Mouse (Mus musculus): ENCODE measurements at regions not wholly inside any gene's neighbourhood (a gene's known extent, or its start where the extent isn't known, plus 50 kb on each side); places are given as distances from the start of the nearest gene placed in this dataset.

DNA sequence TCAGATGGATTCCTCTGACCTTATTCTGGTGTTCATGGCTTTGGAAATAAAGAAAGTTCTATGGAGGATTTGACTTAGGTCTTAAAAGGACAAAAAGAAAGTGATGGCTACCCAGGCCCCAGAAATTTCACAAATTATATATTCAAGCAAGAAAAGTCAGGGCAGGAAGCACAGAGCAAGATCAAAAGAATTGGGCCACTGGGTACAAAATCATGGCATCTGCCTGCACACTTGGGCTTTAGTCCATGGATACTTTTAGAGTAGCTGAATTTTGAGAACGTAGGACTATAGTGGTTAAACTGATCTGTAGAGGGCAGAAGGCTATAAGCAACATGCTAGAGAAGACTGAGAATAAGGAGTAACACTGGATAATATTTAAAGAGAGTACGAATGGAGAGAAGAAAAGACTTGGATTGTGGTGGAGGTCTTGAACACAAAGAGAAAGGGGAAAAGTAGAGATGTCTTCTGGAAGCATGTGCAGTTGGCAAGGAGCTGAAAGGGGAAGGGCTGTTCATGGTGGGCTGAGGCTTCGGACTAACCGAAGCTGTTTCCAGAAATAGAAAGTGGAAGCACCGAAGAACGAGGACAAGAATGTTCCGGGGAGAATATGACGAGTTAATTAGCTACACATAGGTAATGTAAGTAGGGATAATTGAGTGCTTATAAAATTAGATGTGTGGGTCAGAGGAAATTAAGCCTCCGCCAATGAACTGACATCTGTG is 168.2 kb upstream of the Itga4 start:
- no peak for DNase-seq (ENCODE audit: low spot score in 2 of 2)

DNA sequence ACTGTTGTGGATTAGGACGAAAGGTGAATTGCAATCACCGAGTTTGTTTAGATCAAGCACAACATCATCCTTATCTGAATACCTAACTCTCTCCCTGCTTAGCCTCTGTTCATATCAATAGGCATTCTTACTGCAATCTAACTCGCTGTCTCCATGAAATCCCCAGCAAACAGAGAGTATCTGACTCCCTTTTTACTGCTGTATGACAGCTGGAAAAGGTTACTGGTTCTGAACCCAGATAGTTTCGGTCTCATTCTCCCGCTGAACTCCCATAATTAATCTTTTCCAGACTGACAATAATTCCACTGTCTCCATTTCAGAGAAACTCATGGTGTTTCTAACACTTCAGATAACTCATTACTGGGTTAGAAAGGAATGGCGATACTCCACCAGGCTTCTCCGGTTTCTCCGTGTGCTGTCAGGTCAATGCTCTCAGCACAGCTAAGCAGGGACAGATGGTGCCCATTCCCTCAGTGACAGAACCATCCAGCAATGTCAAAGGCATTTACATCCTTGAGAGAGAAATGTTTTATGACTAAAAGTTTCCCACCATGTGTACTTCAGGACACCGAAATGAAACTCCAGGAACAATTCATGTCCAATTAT is 167.5 kb upstream of the Itga4 start:
- DNase-seq (ENCODE audit: low spot score in 2 of 2): no peak

DNA sequence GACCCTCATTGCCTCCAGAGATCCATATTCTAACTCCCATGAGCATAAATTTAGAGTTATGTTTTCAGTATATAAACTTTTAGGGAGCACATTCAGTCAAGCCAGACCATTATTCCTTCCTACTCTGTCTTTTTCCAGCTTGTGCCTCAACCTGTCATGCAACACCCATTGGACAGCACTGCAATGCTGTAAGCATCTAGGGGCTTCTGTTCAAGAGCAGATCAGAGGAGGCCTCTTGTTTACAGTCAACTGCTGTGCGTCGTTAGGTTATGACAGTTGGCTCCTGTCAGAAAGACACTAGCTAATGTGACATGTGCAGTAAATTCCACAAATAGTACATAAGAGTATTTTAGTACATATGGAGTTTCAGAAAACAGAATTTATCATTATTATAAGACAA is 165.0 kb upstream of the Itga4 start:
- no peak for DNase-seq (ENCODE audit: low spot score in 2 of 2)

DNA sequence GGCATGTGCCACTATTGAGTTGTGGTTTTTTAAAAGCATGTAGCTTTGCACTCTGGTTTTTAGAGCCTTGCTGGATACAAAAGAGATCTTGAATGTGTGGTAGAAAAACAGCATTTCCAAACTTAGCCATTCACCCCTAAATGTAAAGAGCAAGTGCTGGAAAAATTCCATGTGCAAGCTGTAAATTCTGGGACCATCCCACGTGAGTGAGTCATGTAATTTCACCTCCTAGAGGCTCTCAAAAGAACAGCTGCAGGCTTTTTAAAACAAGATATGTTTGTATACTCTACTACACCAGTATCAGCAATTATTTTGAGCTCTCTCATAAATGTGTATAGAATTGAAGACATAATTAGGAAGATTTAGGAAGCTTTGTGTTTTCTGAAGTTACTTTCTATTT is 160.9 kb upstream of the Itga4 start:
- peak; percentile 11 to 53 for DNase-seq (ENCODE audit: low spot score in 2 of 2)

DNA sequence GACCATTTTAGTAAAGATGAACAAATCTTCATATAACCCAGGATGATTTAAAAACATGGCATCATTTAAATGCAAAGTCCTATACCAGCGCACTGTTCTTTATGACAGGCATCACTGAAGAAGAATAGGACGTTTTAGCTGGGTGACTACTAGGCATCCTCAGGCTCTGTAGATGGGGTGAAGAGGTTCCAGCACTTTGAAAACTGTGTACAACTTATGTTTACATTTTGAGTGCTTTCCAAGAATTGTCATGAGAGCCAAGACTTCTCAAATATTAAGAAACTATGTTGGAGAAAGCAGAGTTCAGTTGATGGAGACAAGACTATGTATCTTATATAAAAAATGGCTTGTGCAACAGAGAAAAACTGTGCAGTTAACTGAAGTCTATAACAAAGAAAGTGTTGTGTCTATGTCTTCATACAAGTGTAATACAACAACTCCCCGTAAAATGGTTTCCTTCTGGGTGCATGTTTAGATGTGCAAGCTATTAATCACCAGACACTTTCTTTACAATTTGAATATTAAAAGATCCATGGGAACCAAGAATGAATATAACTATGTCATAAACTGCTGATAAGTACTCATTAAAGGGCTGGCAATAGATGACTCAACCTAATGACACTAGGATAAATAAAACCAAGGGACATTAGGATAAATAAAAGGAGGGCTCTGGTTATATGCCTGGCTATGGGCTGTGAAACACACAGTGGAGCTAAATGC is 158.5 kb upstream of the Itga4 start:
- no peak for DNase-seq (ENCODE audit: low spot score in 2 of 2)

DNA sequence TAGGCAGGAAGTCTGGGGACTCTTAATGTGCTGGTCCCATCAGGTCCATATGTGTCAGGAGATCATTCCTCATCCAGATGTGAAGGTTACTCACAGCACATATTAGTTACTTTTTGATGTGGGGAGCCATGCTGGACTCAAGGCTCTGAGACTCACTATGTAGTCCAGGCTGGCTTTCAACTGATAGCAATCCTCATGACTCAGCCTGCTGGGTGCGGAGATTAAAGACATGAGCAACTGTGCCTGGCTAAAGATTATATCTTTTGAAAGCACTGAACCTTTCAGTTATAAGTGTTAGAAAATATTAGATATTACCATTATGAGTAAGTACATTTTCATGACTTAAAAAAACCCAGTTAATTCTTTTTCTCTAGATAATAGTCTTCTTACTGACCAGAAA is 155.6 kb upstream of the Itga4 start:
- DNase-seq (ENCODE audit: low spot score in 2 of 2): no peak

DNA sequence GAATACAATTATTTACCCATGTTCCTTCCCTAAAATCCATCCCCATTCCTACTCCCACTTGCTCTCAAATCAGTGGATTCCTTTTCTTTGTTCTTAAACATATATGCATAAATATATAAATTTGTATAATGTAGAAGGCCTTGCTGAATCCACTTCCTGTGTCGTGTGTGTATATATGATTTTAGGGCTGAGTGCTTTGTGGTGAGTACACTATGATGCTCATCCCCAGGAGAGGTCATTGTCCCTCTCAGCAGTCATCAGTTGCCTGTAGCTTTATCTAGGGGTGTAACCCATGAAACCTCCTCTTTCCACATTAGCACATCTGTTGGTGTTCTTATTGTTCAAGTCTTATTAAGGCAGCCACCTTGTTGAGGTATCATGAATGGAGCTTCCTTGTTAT is 143.6 kb upstream of the Itga4 start:
- DNase-seq (ENCODE audit: low spot score in 2 of 2): no peak

DNA sequence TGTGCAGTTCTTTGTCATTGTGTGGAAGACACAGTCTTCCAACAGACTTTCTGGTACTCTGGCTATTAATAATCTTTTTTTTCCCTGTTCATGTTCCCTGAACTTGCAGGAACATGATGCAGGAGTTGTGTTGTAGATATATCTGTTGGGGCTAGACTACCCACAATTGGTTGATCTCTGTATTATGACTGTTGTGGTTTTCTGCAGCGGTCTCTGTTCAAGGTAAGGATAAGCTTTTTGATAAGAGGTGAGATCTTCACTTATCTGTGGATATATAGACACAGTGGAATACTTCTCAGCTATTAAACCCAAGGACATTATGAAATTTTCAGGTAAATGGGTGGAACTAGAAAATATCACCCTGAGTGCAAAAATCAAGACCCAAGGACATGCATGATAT is 143.2 kb upstream of the Itga4 start:
- no peak for DNase-seq (ENCODE audit: low spot score in 2 of 2)

DNA sequence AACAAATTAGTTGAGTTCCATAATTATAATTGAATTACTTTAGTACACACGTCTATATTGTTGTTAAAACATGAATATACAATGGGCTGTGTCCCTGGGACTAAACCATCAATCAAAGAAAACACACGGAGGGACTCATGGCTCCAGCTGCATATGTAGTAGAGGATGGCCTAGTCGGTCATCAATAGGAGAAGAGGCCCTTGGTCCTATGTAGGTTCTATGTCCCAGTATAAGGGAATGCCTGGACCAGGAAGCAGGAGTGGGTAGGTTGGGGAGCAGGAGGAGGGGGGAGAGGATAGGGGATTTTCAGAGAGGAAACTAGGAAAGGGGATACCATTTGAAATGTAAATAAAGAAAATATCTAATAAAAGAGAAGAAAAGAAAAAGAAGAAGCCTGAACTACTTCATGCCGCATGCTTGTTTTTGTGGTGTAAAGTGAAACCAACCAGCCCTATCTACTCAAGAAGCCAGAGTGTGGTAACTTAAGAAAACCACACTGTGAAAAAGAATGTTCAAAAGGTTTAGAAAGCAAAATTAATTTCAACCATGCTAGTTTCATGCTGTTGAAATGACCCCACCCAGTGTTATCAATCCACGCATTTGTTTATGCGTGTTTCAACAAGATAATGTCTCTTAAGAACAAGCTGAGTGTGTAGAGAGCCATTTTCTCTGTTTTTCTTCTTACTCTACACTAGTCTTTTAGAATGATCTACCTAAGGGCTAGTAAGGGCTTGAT is 134.4 kb upstream of the Itga4 start:
- DNase-seq (ENCODE audit: low spot score in 2 of 2): no peak

DNA sequence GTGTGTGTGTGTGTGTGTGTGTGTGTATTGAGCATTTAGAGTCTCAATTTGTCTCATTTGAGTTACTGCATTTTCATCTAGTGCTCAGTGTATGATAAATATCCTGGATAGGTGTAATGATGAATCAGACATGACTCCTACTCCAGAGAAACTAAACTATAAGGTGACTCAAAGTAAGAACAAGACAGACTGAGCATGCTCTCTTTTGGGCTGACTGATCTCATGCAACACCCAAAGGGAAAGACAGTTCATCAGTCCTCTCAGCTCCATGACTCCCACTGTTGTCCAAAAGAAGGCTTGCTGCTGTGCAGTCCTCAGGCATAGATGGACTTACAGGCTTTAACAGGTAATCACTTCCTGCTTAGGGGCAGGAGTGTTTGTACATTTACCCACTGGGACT is 132.7 kb upstream of the Itga4 start:
- DNase-seq (ENCODE audit: low spot score in 2 of 2): no peak

DNA sequence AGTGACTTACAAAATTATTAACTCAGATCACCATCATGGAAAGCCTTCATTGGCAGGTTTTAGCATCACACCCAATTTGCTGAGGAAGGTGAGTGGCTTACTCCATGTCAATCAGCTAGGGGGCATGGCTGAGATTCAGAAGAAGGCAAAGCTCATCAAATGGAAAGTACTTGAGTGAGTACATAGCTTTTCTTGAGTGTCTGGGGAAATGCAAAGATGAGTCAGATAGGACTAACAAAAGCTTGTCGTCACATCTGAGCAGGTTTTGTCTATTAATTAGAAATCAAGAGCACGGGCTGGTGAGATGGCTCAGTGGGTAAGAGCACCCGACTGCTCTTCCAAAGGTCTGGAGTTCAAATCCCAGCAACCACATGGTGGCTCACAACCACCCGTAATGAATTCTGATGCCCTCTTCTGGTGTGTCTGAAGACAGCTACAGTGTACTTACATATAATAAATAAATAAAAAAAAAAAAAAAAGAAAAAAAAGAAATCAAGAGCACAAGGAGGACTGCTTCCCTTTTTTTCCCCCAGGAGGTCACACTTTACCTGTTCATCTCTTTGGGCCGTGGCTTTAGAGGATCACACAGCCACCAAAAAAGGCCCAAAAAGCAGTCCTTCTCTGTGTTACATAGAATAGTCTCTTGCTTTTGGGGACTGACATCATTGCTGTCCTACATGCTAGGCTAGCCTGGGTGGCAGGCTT is 130.8 kb upstream of the Itga4 start:
- DNase-seq (ENCODE audit: low spot score in 2 of 2): no peak

DNA sequence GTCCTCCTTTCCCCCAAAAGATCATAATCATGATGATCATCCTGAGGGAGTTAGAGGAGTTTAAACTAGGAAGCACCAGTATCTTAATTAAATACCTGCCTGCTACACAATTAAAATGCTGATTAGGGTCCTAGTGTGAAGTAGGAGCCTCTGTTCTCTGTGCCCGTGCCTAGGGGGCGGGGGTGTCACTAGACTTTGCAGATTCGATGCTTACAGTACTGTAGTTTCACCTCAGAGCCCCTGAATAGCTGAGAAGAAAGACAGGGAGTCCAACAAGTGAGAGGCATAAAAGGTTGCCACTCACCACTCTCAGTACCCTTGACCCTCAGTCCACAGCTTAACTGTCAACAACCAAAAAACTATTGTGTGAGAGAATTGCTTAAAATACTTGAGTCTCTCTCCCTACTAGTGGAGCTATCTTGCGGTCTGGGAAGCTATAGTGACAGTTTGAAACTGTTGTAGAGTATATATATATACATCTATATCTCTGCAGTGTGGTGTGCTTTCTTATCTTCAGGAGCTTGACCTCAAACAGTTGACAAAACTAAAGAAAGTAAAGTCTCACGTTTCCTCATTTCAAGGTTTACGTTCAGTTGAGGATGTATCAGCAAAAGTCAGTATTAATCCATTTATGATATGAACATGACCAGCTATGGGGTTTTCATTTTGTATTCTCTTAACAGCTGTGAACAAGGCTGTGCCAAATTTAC is 128.9 kb upstream of the Itga4 start:
- no peak for DNase-seq (ENCODE audit: low spot score in 2 of 2)

DNA sequence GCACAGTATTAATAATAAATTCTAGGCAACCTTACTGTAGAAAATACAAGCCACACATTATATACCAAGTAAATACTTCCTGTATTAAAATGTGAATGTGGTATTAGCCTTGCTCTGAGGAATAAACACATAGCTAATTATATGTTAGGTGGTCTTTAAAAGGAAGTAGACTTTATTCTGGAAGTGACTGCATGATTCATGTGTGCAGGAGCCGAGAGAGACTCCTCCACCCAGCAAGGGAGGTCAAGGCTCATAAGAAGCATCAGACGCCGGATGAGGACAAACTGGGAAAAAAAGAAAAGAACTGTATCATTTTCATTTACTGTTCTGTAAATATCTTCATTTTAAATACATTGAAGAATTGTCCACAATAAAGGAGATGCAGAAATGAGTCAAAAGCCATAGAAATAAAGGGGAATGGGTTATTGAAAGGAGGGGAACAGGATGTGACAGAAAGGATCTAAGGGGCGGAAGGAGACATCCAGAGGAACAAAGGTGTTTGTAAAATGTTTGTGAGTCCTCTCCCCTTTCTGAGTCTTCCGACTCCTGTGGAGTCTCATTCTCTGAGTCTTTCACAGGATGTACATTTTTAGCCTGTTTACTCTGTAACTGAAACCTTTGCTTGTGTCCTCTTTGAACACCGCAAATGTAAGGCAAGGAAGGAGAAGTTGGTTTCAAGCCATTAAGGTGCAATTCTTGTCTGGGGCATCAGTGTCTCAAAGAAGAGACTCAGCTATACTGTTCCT is 128.1 kb upstream of the Itga4 start:
- DNase-seq (ENCODE audit: low spot score in 2 of 2): no peak

DNA sequence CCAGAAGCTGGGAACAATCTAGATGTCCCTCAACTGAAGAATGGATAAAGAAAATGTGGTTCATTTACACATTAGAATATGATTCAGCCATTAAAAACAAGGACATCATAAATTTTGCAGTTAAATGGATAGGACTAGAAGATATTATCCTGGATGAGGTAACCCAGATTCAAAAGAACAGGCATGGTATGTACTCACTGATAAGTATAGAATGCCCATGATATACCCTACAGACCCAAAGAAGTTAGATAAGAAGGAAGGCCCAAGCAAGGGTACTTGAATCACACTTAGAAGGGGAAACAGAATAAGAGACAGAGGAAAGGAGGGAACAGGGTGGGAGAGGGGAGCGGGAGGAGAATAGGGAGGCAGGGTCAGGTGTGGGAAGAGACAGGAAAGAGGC is 127.4 kb upstream of the Itga4 start:
- DNase-seq (ENCODE audit: low spot score in 2 of 2): no peak

DNA sequence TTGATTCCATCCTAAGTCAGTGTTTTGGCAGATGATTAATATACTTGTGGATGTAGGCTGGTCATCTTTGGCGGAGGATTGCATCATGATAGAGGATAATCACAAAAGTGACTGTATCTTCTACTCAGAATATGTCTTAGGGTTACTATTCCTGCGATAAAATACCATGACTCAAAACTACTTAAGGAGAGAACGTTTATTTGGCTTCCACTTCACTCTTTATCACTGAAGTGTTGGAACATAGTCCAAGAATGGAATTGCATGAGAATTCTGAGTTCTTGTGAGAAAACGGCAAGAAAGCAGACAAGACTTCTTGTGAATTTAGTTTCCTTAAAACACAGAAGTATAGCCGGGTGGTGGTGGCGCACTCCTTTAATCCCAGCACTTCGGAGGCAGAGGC is 124.6 kb upstream of the Itga4 start:
- DNase-seq (ENCODE audit: low spot score in 2 of 2): no peak

DNA sequence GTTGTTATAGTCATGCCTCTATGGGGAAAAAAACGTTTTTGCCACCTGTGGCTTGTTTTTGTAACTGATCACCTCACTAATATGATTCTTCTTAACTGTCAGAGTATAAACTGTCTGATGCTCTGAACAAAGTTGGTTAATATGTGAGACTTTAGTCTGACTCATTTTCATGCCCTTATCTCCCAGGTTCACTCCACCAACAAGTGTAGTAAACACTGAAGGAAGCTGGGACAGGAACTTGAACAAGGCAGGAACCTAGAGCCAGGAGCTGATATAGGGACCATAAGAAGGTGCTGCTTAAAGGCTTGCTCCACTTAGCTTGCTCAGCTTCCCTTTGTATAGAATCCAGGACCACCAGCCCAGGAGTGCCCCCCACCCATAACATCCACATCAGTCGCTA is 124.0 kb upstream of the Itga4 start:
- no peak for DNase-seq (ENCODE audit: low spot score in 2 of 2)

DNA sequence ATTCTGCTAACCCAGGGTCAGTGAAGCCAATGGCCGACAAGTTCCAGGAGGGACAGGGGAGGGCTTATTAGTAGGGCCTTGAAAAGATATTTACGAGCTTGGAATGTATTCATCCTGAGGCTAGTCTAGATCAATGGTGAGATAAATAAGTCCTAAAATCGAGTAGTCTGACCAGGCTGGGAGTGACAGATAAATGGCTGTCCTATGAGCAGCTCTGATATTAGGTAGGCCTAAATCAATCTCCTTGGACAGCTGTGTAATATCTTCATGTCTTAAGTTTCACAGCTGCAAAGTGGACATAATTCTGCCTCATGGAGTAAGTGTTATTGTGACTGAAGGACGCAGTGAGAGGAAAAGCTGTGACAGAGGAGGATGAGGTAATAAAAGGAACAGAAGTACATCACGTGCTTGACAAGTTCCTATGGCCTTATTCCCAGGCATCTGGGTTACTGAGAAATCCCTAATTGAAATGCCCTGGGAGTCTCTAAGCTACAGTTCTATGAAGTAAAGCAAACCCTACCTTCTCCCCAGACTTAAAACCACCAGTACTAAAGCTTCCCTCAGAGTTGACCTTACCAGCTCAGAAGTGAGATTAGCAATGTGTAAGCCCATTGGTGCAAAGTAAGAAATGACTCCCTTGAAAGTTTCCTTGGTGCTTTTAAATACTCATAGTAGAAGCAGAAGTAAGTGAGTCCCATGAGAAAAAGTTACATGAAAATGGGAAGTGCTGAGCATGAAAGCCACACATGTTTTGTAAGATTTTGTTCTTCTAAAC is 123.3 kb upstream of the Itga4 start:
- no peak for DNase-seq (ENCODE audit: low spot score in 2 of 2)

DNA sequence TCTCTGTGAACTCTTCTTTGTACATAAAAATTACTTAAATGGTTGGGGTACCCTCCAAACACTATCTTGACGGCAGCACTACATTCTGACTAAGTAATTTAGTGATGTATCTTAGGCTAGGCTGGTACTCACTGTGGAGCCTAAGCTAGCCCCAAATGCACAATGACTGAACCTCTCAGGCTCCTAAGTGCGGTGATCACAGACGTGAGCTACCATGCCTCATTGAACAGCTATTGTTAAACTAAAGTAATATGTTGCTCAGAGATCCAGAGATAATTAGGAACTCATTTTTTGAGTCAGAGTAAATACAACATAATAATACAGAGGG is 122.7 kb upstream of the Itga4 start:
- no peak for DNase-seq (ENCODE audit: low spot score in 2 of 2)

DNA sequence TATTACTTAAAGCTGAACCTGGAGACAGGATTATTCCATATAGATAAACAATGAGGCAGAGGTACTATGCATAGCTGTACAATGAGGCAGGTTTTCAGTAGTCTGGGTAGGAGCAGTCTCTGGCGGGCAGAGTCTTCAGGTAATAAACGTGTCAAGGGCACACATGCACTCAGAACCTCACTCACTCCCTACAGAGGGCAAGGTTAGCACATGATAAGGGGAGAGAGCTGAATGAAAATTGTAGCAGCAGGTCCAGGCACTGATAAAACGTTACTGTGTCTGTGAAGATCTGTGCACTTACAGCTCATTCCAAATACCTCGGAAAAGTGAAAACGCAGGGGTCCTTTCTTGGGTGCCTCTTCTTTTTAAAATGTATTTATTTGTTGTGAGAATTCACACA is 120.9 kb upstream of the Itga4 start:
- DNase-seq (ENCODE audit: low spot score in 2 of 2): no peak

DNA sequence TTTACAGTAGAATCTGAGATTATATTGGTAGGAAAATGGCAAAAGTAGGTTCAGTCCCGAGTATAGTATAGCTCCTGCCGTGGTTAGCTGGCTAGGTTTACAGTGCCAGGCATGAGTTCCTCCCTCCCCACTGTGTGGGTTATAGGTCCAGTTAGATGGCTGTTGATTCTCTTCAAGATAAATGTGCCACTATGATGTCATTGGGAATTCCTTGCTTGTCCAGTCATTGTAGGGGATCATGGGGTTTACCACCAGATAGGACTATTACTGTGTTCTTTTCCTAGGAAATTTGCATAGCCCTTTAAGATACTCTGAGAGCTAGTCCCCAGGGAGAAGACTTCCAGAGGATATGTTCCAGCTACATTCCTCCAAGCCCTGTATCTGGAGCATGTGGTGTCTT is 119.2 kb upstream of the Itga4 start:
- DNase-seq (ENCODE audit: low spot score in 2 of 2): no peak

Measured in frontal cortex, postnatal 36 days (tissue).